Mouse (Mus musculus): ENCODE measurements around the gene Hps1. TPM values are rescaled to one million over a fixed set of nuclear protein-coding genes. Genes with fewer than 3 reads are reported as not detected.

The Hps1 gene
- polyA plus RNA-seq, 1 experiment from 2014 or later = 10.7 TPM

DNA sequence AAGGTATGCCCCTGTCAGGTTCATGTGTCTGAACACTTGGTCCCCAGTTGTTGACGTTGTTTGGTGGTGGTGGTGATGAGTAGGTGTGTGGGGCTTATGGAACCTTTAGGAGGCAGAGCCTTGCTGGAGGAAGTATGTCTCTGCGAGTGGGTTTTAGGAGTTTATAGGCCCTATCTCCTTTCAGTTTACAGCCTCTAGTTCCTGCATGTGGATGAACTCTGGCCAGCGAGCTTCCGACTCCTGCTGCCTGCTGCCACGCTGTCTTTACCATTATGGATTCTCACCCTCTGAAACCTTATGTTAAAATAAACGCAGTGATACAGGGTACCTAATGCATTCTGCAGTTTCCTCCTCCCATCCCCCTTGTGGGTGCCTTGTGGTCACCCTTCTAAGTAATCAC lies 40.0 kb downstream of the Hps1 start:
- ATAC-seq (ENCODE audit: low read depth) = no peak
- no peak for DNase-seq (ENCODE audit: low spot score)

GRCm38 (mm10) chr19:42737753-42738152 lies 42.0 kb downstream of the Hps1 start:
- no peaks in the 10 kb centered on the region for H3K9me3 ChIP-seq (ENCODE audit: control insufficient read depth, low read length)
- no peaks in the 10 kb centered on the region for H3K27me3 ChIP-seq (replicated peaks; ENCODE audit: control insufficient read depth, insufficient read depth, low read length)
- no peak for DNase-seq (ENCODE audit: low spot score)
- no peak for ATAC-seq (ENCODE audit: low read depth)
- H3K36me3 ChIP-seq (ENCODE audit: control insufficient read depth, insufficient read depth, low read length) = no peaks in the 10 kb centered on the region
- no peak overlapping the region for H3K4me2 ChIP-seq (ENCODE audit: low read depth, low read length)
- no peak overlapping the region for H3K4me3 ChIP-seq (ENCODE audit: low read depth, low read length)
- no peak overlapping the region for H3K9ac ChIP-seq (ENCODE audit: low read depth, low read length)
- no peak overlapping the region for H3K27ac ChIP-seq (replicated peaks; ENCODE audit: low read depth, low read length)
- WGBS = 51% methylated on average over 9 of the region's 9 CpGs
- peaks cover 8% of the 10 kb centered on the region; the same call in 1 of the 2 replicates for H3K4me1 ChIP-seq (ENCODE audit: control insufficient read depth, insufficient read depth, low read length)

More for the DNA sequence above, 40.0 kb downstream of the Hps1 start:
- Histone ChIP-seq H3K9ac (ENCODE audit: low read depth, low read length) (no peak overlapping the region), H3K27ac (replicated peaks; ENCODE audit: low read depth, low read length) (no peak overlapping the region), H3K4me2 (ENCODE audit: low read depth, low read length) (no peak overlapping the region), H3K27me3 (replicated peaks; ENCODE audit: control insufficient read depth, insufficient read depth, low read length) (no peaks in the 10 kb centered on the region), H3K4me1 (ENCODE audit: control insufficient read depth, insufficient read depth, low read length) (peaks cover 8% of the 10 kb centered on the region; the same call in 1 of the 2 replicates), H3K36me3 (ENCODE audit: control insufficient read depth, insufficient read depth, low read length) (no peaks in the 10 kb centered on the region), H3K9me3 (ENCODE audit: control insufficient read depth, low read length) (no peaks in the 10 kb centered on the region), H3K4me3 (ENCODE audit: low read depth, low read length) (no peak overlapping the region)
- 88% methylated on average over 6 of the region's 6 CpGs for WGBS

DNA sequence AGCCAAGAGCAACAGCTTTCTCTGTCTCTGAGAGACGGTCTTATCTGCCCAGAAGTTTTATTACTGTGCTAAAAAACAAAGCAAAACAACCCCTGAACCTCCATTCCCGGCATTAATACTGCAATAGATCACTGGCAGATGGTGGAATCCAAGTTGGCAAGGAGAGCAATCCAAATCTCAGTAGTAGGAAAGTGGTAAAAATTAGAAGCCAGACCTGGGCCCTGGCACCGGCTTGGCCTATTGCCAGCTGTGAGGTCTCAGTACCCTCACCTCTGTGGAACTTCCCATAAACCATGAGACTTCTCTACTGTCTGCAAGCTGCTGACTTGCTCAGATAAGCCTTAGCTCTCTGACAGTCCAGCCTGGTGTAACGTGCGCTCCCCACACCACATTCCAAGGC lies 44.8 kb downstream of the Hps1 start:
- Histone ChIP-seq H3K27ac (replicated peaks; ENCODE audit: low read depth, low read length) (no peak overlapping the region), H3K4me3 (ENCODE audit: low read depth, low read length) (no peak overlapping the region), H3K27me3 (replicated peaks; ENCODE audit: control insufficient read depth, insufficient read depth, low read length) (no peaks in the 10 kb centered on the region), H3K36me3 (ENCODE audit: control insufficient read depth, insufficient read depth, low read length) (no peaks in the 10 kb centered on the region), H3K4me1 (ENCODE audit: control insufficient read depth, insufficient read depth, low read length) (no peaks in the 10 kb centered on the region), H3K9me3 (ENCODE audit: control insufficient read depth, low read length) (no peaks in the 10 kb centered on the region), H3K9ac (ENCODE audit: low read depth, low read length) (no peak overlapping the region), H3K4me2 (ENCODE audit: low read depth, low read length) (no peak overlapping the region)
- ATAC-seq (ENCODE audit: low read depth) (no peak), DNase-seq (ENCODE audit: low spot score) (no peak)
- 76% methylated on average over 5 of the region's 5 CpGs for WGBS

DNA sequence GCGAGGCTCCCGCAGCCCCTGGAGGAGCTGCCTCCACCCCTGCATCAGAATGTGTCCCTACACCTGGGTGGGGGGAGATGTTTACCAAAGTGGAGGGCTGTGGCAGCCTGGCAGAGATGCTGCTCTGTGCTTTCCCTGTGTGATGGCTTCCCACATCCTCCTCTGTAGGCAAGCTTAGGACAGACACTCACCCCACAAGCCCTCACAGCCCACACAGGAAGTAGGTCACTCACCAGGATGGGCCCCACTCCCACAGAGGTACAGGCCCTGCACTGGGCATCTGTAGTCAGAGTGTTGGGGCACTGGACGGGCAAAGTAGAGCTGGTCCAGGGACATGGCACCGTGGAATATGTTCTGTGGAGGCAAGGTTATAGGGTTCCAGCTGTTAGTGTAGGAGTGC lies 52.4 kb downstream of the Hps1 start:
- H3K27me3 ChIP-seq (replicated peaks; ENCODE audit: control insufficient read depth, insufficient read depth, low read length) = no peaks in the 10 kb centered on the region
- ATAC-seq (ENCODE audit: low read depth) (no peak), DNase-seq (ENCODE audit: low spot score) (no peak)
- H3K27ac ChIP-seq (replicated peaks; ENCODE audit: low read depth, low read length) = no peak overlapping the region
- H3K9ac ChIP-seq (ENCODE audit: low read depth, low read length) = no peak overlapping the region
- H3K4me3 ChIP-seq (ENCODE audit: low read depth, low read length) = no peak overlapping the region
- WGBS = 90% methylated on average over 4 of the region's 4 CpGs
- H3K4me1 ChIP-seq (ENCODE audit: control insufficient read depth, insufficient read depth, low read length) = no peaks in the 10 kb centered on the region
- H3K36me3 ChIP-seq (ENCODE audit: control insufficient read depth, insufficient read depth, low read length) = no peaks in the 10 kb centered on the region
- no peak overlapping the region for H3K4me2 ChIP-seq (ENCODE audit: low read depth, low read length)
- no peaks in the 10 kb centered on the region for H3K9me3 ChIP-seq (ENCODE audit: control insufficient read depth, low read length)

DNA sequence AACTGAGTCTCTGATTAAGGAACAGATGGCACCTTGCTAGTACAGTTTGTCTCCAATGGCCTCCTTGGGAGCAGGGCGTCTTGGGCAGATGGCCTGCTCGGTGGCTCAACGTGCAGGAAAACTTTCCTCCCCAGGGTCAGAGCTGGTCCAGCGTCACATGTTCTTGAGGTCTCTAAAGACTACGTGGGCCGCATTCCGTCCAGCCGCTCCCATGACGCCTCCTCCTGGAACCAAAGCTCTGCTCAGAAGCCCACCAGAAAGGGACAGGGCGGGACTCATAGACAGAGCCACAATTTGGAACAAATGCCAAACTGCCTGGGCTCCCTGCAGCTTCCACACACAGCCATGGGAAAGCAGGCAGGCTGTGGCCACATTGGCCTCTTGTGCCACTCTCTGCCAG lies 53.0 kb downstream of the Hps1 start:
- no peaks in the 10 kb centered on the region for H3K36me3 ChIP-seq (ENCODE audit: control insufficient read depth, insufficient read depth, low read length)
- no peaks in the 10 kb centered on the region for H3K27me3 ChIP-seq (replicated peaks; ENCODE audit: control insufficient read depth, insufficient read depth, low read length)
- DNase-seq (ENCODE audit: low spot score) = no peak
- no peaks in the 10 kb centered on the region for H3K4me1 ChIP-seq (ENCODE audit: control insufficient read depth, insufficient read depth, low read length)
- no peak overlapping the region for H3K4me2 ChIP-seq (ENCODE audit: low read depth, low read length)
- no peak overlapping the region for H3K4me3 ChIP-seq (ENCODE audit: low read depth, low read length)
- 88% methylated on average over 10 of the region's 10 CpGs for WGBS
- no peaks in the 10 kb centered on the region for H3K9me3 ChIP-seq (ENCODE audit: control insufficient read depth, low read length)
- H3K9ac ChIP-seq (ENCODE audit: low read depth, low read length) = no peak overlapping the region
- no peak for ATAC-seq (ENCODE audit: low read depth)
- H3K27ac ChIP-seq (replicated peaks; ENCODE audit: low read depth, low read length) = no peak overlapping the region

DNA sequence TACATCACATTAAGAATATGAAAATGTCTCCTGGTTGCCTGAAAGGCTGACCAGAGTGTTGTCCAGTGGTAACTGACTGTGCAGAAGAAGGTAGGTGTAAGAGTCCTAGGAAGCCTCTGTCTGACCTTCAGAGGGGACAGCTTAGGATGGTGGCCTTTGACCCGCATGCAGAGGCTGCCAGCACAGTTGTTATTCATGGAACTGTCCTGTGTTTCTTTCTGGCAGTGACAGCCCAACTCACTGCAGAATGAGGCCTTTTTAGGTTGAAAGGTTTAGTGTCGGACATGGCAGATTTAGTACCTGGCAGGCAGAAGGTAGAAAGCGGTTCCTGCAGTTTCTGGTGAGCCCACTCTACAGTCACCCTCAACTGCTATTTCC lies 53.8 kb downstream of the Hps1 start:
- 87% methylated on average over 3 of the region's 3 CpGs for WGBS
- H3K9ac ChIP-seq (ENCODE audit: low read depth, low read length) = no peak overlapping the region
- no peak overlapping the region for H3K4me2 ChIP-seq (ENCODE audit: low read depth, low read length)
- no peaks in the 10 kb centered on the region for H3K4me1 ChIP-seq (ENCODE audit: control insufficient read depth, insufficient read depth, low read length)
- no peaks in the 10 kb centered on the region for H3K27me3 ChIP-seq (replicated peaks; ENCODE audit: control insufficient read depth, insufficient read depth, low read length)
- H3K36me3 ChIP-seq (ENCODE audit: control insufficient read depth, insufficient read depth, low read length) = no peaks in the 10 kb centered on the region
- no peak for DNase-seq (ENCODE audit: low spot score)
- H3K9me3 ChIP-seq (ENCODE audit: control insufficient read depth, low read length) = no peaks in the 10 kb centered on the region
- no peak overlapping the region for H3K27ac ChIP-seq (replicated peaks; ENCODE audit: low read depth, low read length)
- no peak for ATAC-seq (ENCODE audit: low read depth)
- H3K4me3 ChIP-seq (ENCODE audit: low read depth, low read length) = no peak overlapping the region

- no peak overlapping the region for H3K9ac ChIP-seq (ENCODE audit: low read depth, low read length)
- no peak overlapping the region for H3K4me2 ChIP-seq (ENCODE audit: low read depth, low read length)
- no peak overlapping the region for H3K4me3 ChIP-seq (ENCODE audit: low read depth, low read length)
- H3K4me1 ChIP-seq (ENCODE audit: control insufficient read depth, insufficient read depth, low read length) = no peaks in the 10 kb centered on the region
- WGBS = 60% methylated on average over 16 of the region's 16 CpGs
- H3K36me3 ChIP-seq (ENCODE audit: control insufficient read depth, insufficient read depth, low read length) = no peaks in the 10 kb centered on the region
- no peak overlapping the region for H3K27ac ChIP-seq (replicated peaks; ENCODE audit: low read depth, low read length)
- peak; percentile 20 for DNase-seq (ENCODE audit: low spot score)
- no peaks in the 10 kb centered on the region for H3K9me3 ChIP-seq (ENCODE audit: control insufficient read depth, low read length)
- no peak for ATAC-seq (ENCODE audit: low read depth)
- no peaks in the 10 kb centered on the region for H3K27me3 ChIP-seq (replicated peaks; ENCODE audit: control insufficient read depth, insufficient read depth, low read length)
Measured at GRCm38 (mm10) chr19:42725056-42725972, 54.5 kb downstream of the Hps1 start.

DNA sequence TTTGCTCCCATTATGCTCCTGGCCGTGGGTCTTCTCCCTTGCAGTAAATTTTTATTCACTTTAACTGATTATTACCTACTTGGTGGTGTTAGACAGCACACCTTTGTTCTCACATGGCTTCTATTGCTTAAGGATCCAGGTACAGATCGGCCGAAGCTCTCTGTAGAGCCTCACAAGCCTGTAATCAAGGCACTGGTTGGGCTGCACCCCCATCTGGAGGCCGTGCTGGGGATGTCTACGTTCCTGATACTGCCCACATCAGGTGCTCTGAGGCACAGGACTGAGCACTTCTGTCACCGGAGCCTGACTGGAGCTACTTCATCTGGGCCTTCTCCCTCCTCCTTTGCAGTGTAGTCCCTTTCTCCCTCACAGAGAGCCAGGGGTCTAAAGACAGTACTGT lies 56.5 kb downstream of the Hps1 start:
- H3K9ac ChIP-seq (ENCODE audit: low read depth, low read length) = no peak overlapping the region
- H3K27me3 ChIP-seq (replicated peaks; ENCODE audit: control insufficient read depth, insufficient read depth, low read length) = no peaks in the 10 kb centered on the region
- no peak for ATAC-seq (ENCODE audit: low read depth)
- 71% methylated on average over 6 of the region's 6 CpGs for WGBS
- H3K27ac ChIP-seq (replicated peaks; ENCODE audit: low read depth, low read length) = no peak overlapping the region
- H3K36me3 ChIP-seq (ENCODE audit: control insufficient read depth, insufficient read depth, low read length) = no peaks in the 10 kb centered on the region
- H3K4me2 ChIP-seq (ENCODE audit: low read depth, low read length) = no peak overlapping the region
- DNase-seq (ENCODE audit: low spot score) = no peak
- 0 out of 2 replicates have a peak, but pooled peaks cover 3% of the 10 kb centered on the region for H3K4me1 ChIP-seq (ENCODE audit: control insufficient read depth, insufficient read depth, low read length)
- H3K4me3 ChIP-seq (ENCODE audit: low read depth, low read length) = no peak overlapping the region
- no peaks in the 10 kb centered on the region for H3K9me3 ChIP-seq (ENCODE audit: control insufficient read depth, low read length)

DNA sequence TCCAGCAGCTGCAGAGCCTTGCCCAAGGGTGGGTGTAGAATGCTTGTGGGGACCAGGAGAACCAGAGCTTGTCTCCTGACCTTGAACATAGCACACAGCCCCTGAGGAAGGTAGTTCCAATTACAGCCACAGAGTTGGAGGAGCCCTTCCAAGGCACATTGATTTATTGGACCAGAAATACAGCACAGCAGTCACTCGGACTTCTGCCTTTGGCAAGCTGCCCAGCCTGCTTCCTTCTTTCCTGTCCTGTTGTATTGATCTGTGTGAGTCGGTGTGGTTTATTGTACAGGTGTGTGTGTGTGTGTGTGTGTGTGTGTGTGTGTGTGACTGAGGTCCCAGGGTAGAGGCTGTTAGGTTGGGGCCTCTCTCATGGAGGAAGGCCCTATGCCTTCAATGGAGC lies 57.3 kb downstream of the Hps1 start:
- no peak overlapping the region for H3K4me3 ChIP-seq (ENCODE audit: low read depth, low read length)
- no peaks in the 10 kb centered on the region for H3K36me3 ChIP-seq (ENCODE audit: control insufficient read depth, insufficient read depth, low read length)
- no peak overlapping the region for H3K9ac ChIP-seq (ENCODE audit: low read depth, low read length)
- peak; percentile 44 for DNase-seq (ENCODE audit: low spot score)
- no peaks in the 10 kb centered on the region for H3K9me3 ChIP-seq (ENCODE audit: control insufficient read depth, low read length)
- H3K4me1 ChIP-seq (ENCODE audit: control insufficient read depth, insufficient read depth, low read length) = peaks cover 3% of the 10 kb centered on the region; the same call in 1 of the 2 replicates
- H3K4me2 ChIP-seq (ENCODE audit: low read depth, low read length) = no peak overlapping the region
- H3K27ac ChIP-seq (replicated peaks; ENCODE audit: low read depth, low read length) = no peak overlapping the region
- ATAC-seq (ENCODE audit: low read depth) = peak; percentile 63; the same call in 1 of the 2 replicates
- no peaks in the 10 kb centered on the region for H3K27me3 ChIP-seq (replicated peaks; ENCODE audit: control insufficient read depth, insufficient read depth, low read length)
- 13% methylated on average over 2 of the region's 2 CpGs for WGBS

All from embryonic facial prominence, embryonic 14.5 days (tissue).